Mouse (Mus musculus) ZHBTc4 (cell line): ENCODE results near the gene Fzd7.

ENCODE experiments used
- DNase-seq: peaks from one replicate; pipeline ENCODE4 v3.0.0-alpha.2; 2011; ENCODE audit warnings: low read depth, low spot score

Gene Fzd7

DNA sequence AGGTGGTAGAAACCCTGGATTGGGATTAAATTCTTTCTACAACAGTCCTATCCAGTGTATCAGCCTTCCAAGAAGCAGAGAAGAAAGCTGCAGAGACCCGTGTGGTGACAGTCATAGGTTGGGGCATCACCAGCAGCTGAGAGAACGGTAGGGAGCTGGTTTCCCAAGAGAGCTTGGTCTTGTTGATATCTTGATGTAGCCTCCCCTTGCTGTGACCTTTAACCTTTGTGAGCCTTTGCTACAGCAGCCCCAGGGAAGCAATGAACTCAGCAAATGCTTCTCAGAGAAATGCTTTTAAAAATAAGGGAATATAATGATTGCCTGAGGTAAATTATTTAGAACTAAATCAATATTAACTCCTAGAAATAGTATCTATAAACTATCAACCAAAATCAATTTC lies 20.1 kb downstream of the Fzd7 start:
- DNase-seq: no peak

DNA sequence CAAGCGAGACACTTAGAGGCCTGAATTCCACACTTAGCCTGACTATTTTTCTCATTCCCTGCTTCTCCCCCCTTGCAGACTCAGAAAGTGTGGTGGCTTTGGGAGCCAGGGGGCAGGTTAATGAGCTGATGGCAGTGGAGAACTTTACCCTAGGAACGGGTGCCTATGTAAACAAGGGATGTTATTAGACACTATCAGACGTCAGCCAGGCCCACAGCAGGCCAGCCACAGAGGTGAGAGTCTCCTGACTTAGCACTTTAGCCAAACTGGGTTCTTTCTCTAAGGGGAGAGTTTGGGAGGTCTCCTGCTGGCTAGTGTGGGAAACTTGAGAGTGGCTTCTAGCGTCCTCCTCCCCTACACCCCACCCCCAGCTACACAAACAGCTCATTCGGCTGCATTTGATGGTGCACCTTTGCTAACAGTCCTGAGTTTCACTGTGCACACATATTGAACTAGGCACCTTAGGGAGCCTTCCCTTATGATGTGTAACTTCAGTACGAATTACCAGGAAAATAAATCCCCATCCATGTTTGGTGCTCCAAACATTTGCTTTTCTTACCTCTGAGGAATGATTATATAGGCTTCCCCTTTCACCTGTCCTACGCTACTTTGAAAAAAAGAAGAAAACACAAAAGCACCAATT lies 21.6 kb downstream of the Fzd7 start:
- no peak for DNase-seq

DNA sequence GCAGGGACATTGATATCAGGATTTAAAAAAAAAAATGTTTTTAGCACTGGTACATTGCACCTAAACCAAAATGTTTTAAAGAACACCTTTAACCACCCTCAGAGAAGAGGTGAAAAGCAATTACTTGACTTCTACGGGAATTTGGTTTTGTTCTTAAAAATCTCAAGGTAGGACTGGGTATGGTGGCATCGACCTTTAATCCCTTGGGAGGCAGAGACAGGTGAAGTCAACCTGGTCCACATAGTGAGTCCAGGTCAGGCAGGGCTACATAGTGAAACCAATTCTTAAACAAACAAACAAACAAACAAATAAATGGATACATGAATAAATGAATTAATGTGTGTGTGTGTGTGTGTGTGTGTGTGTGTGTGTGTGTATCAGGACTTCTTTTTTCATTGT lies 22.1 kb downstream of the Fzd7 start:
- DNase-seq: no peak

DNA sequence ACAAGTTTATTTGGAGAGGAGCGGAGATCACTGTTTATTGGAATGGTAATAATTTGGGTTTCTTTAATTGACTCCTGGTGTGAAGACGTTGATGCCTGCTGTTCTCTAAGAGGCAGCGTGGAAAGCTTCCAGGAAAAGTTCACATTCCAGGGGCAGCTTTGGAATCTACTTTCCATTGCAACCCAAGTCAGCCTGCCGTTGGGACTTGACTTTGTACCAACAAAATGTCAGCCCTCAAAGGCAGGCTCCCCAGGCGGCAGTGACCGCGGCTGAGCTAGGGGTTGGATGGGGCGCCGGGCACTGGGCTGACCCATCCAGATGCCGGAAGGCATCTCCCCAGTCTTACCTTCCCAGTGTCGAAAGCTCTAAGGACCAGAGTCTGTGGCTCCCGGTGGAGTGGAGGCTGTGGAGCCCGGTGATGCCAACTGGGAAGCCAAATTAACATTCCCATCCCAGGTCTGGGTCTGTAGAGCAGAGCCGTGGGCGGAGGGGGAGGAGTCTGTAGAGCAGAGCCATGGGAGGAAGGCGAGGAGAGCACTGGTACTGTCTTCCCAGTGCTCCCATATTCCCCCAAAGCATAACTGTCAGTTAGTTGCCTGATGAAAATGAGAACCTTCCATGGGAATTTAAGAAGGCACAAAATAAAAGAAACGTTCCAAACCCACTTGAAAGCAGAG lies 26.4 kb downstream of the Fzd7 start:
- peak; percentile 57 for DNase-seq

GRCm38 (mm10) chr1:59511566-59512270 lies 29.5 kb downstream of the Fzd7 start:
- no peak for DNase-seq

- DNase-seq: peak; percentile 84
These were observed 34.0 kb downstream of the Fzd7 start, which contains the start of gene Gm973 for GRCm38 (mm10) chr1:59516026-59516917. TSS of gene Gm973 (plus strand) at chr1:59516264.

GRCm38 (mm10) chr1:59520226-59520837 lies 38.1 kb downstream of the Fzd7 start:
- DNase-seq: no peak

DNA sequence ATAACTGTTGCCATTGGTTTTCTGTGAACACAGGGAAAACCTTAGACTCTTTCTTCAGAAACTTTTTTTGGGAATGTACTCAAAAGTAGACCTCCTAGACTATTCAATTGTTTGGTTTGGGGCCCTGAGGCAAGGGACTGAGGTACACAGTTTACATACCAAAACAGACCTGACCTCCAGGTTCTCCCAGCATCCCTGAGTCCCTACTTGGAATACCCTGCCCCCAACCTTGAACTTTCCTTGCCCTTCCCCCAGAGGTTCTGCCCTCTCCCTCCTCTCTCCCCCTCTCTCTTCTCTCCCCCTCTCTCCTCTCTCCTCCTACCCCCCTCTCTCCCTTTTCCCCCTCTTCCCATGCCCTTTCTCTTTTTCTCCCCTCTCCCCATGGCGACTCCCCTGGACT lies 40.2 kb downstream of the Fzd7 start:
- DNase-seq: peak; percentile 28

- peak; percentile 85 for DNase-seq
These were observed 41.2 kb downstream of the Fzd7 start for GRCm38 (mm10) chr1:59523378-59523958.

- DNase-seq: peak; percentile 21
These were observed 41.8 kb downstream of the Fzd7 start for GRCm38 (mm10) chr1:59524071-59524470.

GRCm38 (mm10) chr1:59524759-59525158 lies 42.5 kb downstream of the Fzd7 start:
- DNase-seq: no peak

DNA sequence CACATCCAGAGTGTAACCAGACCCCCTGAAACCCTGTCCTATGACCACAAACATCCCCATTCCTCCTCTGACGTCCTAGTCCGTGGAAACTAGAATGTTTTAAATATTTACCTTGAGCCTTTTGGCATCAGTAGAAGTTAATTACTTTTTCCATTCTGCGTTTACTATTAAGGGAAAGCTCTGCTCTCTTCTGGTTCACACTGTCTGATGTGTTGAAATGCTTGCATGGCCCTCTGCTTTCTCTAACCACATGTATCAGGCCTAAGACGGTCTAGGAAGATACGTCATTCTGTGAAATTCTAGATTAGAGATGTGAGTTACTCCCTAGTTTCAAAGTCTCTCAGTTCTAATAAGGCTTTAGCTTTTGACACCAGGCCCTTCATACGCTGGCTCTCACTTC lies 45.0 kb downstream of the Fzd7 start:
- no peak for DNase-seq

DNA sequence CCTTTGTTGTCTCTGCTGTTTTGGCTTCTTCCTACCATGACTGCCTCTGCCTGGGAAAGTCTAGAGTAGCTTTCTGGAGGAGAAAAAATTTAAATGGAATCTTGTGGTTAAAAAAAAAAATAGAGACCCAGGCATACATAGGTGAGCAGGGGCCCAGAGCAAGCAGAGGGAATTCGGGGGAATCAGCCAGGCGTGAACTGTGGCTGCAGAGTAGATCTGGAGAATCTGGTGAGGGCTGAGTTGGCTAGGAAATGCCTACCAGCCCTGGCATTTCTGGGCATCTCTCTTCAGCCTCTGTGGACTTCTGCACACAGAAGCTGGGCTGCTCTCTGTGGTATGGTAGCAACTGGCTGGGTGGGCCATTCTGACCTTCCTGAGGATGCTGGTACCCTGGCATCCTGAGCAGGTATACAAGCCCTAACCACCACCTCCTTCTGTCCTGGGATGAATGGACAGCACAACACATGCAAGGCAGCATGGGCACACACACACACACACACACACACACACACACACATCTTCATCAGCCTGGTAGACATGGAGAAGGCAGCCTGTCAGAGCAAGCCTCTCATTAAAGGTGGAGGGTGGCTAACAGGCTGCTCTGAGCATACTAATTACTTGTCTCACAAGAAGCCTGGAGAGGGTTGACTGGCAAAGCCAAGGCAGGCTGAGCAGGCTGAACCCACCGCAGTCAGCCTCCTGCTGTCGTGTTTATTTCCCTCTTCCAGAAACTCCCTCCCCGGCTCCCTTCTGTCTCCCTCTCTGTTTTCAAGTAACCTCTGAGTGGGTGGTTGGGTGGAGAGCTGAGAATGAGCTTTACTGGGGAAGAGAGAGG lies 53.0 kb downstream of the Fzd7 start:
- DNase-seq: no peak
